Mouse (Mus musculus): ENCODE results near the gene Rab4a. TPM values are rescaled to one million over a fixed set of nuclear protein-coding genes. Genes with fewer than 3 reads are reported as not detected.

Gene Rab4a
- total and polyA plus RNA-seq, 3 experiments = 22.2 to 44.6 TPM; not detected in 1

- Histone ChIP-seq H3K4me3 (ENCODE audit: control insufficient read depth in 1 of 2, insufficient read depth in 1 of 2, low read depth in 2 of 2, low read length in 2 of 2) (no peak overlapping the region), H3K27me3 (ENCODE audit: control insufficient read depth in 1 of 2, insufficient read depth in 2 of 2, low read length in 2 of 2) (no peaks in the 10 kb centered on the region), H3K79me2 (ENCODE audit: control insufficient read depth, insufficient read depth, low read length, poor library complexity) (no peaks in the 10 kb centered on the region), H3K9me3 (replicated peaks; ENCODE audit: insufficient read depth, low read length) (no peaks in the 10 kb centered on the region), H3K9ac (ENCODE audit: control insufficient read depth, low read depth, low read length, poor library complexity, severe bottlenecking) (no peak overlapping the region), H3K36me3 (ENCODE audit: control insufficient read depth in 1 of 2, insufficient read depth in 2 of 2, low read length in 2 of 2) (no peaks in the 10 kb centered on the region), H3K4me1 (ENCODE audit: control insufficient read depth in 1 of 2, insufficient read depth in 2 of 2, low read length in 2 of 2) (peaks cover 0 to 5% of the 10 kb centered on the region in 2 experiments; a peak in 1 of 4 replicates), H3K27ac (ENCODE audit: control insufficient read depth, low read depth, low read length) (no peak overlapping the region)
- peak; percentile 23 for DNase-seq (ENCODE audit: low read depth, low spot score)
- TF ChIP-seq POLR2AphosphoS2 (IDR thresholded peaks at IDR 0.05; ENCODE audit: low read length) (no peak), ZNF384 (IDR thresholded peaks at IDR 0.05; ENCODE audit: low read depth, low read length) (no peak), CHD2 (IDR thresholded peaks at IDR 0.05; ENCODE audit: low read length) (no peak), E2F4 (IDR thresholded peaks at IDR 0.05; ENCODE audit: borderline replicate concordance, low read depth, low read length) (no peak), MYB (IDR thresholded peaks at IDR 0.05; ENCODE audit: low read depth, low read length) (no peak), TAL1 (IDR thresholded peaks at IDR 0.05; ENCODE audit: low read length) (no peak), TCF12 (IDR thresholded peaks at IDR 0.05; ENCODE audit: low read depth, low read length) (no peak), JUND (IDR thresholded peaks at IDR 0.05; ENCODE audit: low read depth, low read length) (no peak), ZMIZ1 (IDR thresholded peaks at IDR 0.05; ENCODE audit: low read depth, low read length) (no peak), ZC3H11A (IDR thresholded peaks at IDR 0.05; ENCODE audit: low read depth, low read length) (no peak)
These were observed 25.3 kb upstream of the Rab4a start for GRCm38 (mm10) chr8:123780471-123780870.

- Histone ChIP-seq H3K79me2 (ENCODE audit: control insufficient read depth, insufficient read depth, low read length, poor library complexity) (no peaks in the 10 kb centered on the region), H3K4me3 (ENCODE audit: control insufficient read depth in 1 of 2, insufficient read depth in 1 of 2, low read depth in 2 of 2, low read length in 2 of 2) (no peak overlapping the region), H3K27ac (ENCODE audit: control insufficient read depth, low read depth, low read length) (no peak overlapping the region), H3K9ac (ENCODE audit: control insufficient read depth, low read depth, low read length, poor library complexity, severe bottlenecking) (no peak overlapping the region), H3K36me3 (ENCODE audit: control insufficient read depth in 1 of 2, insufficient read depth in 2 of 2, low read length in 2 of 2) (peaks cover 0 to under 1% of the 10 kb centered on the region in 2 experiments; a peak in 1 of 4 replicates), H3K9me3 (replicated peaks; ENCODE audit: insufficient read depth, low read length) (no peaks in the 10 kb centered on the region), H3K4me1 (ENCODE audit: control insufficient read depth in 1 of 2, insufficient read depth in 2 of 2, low read length in 2 of 2) (peaks cover 0 to 8% of the 10 kb centered on the region in 2 experiments; a peak in 1 of 4 replicates), H3K27me3 (ENCODE audit: control insufficient read depth in 1 of 2, insufficient read depth in 2 of 2, low read length in 2 of 2) (no peaks in the 10 kb centered on the region)
- TF ChIP-seq TCF12 (IDR thresholded peaks at IDR 0.05; ENCODE audit: low read depth, low read length) (no peak), UBTF (IDR thresholded peaks at IDR 0.05; ENCODE audit: borderline replicate concordance, insufficient read depth, low read depth, low read length) (no peak), ELF1 (IDR thresholded peaks at IDR 0.05; ENCODE audit: low read depth, low read length) (no peak)
- DNase-seq (ENCODE audit: low read depth, low spot score) = no peak
These were observed 24.5 kb upstream of the Rab4a start for GRCm38 (mm10) chr8:123781256-123781655.

GRCm38 (mm10) chr8:123783525-123784249 is 22.1 kb upstream of the Rab4a start:
- peaks cover 2% of the 10 kb centered on the region; the same call in 1 of the 2 replicates for H3K79me2 ChIP-seq (ENCODE audit: control insufficient read depth, insufficient read depth, low read length, poor library complexity)
- H3K9ac ChIP-seq (ENCODE audit: control insufficient read depth, low read depth, low read length, poor library complexity, severe bottlenecking) = no peak overlapping the region
- peaks cover 0 to 11% of the 10 kb centered on the region in 2 experiments; a peak in 1 of 4 replicates for H3K4me1 ChIP-seq (ENCODE audit: control insufficient read depth in 1 of 2, insufficient read depth in 2 of 2, low read length in 2 of 2)
- no peak overlapping the region for H3K4me3 ChIP-seq (ENCODE audit: control insufficient read depth in 1 of 2, insufficient read depth in 1 of 2, low read depth in 2 of 2, low read length in 2 of 2)
- no peak for TF ChIP-seq POLR2A (IDR thresholded peaks at IDR 0.05; ENCODE audit: control insufficient read depth in 1 of 2, insufficient read depth in 1 of 2, low read depth in 1 of 2, low read length in 2 of 2, poor library complexity in 1 of 2)
- peak; percentile 57 for TF ChIP-seq RAD21 (IDR thresholded peaks at IDR 0.05; ENCODE audit: low read depth, low read length)
- no peak for TF ChIP-seq EP300 (IDR thresholded peaks at IDR 0.05; ENCODE audit: low read depth in 1 of 2, low read length in 2 of 2)
- peak; percentile 60 for TF ChIP-seq SMC3 (IDR thresholded peaks at IDR 0.05; ENCODE audit: low read depth, low read length)
- TF ChIP-seq ZC3H11A (IDR thresholded peaks at IDR 0.05; ENCODE audit: low read depth, low read length) = 0 out of 2 replicates have a peak, but pooled peaks have one; percentile 39
- no peak for TF ChIP-seq MYC (IDR thresholded peaks at IDR 0.05; ENCODE audit: low read depth, low read length)
- no peak for TF ChIP-seq TAL1 (IDR thresholded peaks at IDR 0.05; ENCODE audit: low read length)
- TF ChIP-seq CTCF (IDR thresholded peaks at IDR 0.05 in 2 of 3, conservative IDR thresholded peaks at IDR 0.05 in 1 of 3; ENCODE audit: control insufficient read depth in 1 of 3, insufficient read depth in 1 of 3, low read depth in 2 of 3, low read length in 3 of 3, poor library complexity in 1 of 3, severe bottlenecking in 1 of 3) = peak; percentile 33 to 74 (median 63); a peak in 5 of 6 replicates
- no peaks in the 10 kb centered on the region for H3K9me3 ChIP-seq (replicated peaks; ENCODE audit: insufficient read depth, low read length)
- peak; percentile 61 for DNase-seq (ENCODE audit: low read depth, low spot score)
- H3K36me3 ChIP-seq (ENCODE audit: control insufficient read depth in 1 of 2, insufficient read depth in 2 of 2, low read length in 2 of 2) = peaks cover 0 to 3% of the 10 kb centered on the region in 2 experiments; a peak in 1 of 4 replicates
- H3K27me3 ChIP-seq (ENCODE audit: control insufficient read depth in 1 of 2, insufficient read depth in 2 of 2, low read length in 2 of 2) = no peaks in the 10 kb centered on the region
- no peak overlapping the region for H3K27ac ChIP-seq (ENCODE audit: control insufficient read depth, low read depth, low read length)
